Mouse (Mus musculus): ENCODE data around the gene Csnk1g1. TPM values are rescaled to one million over a fixed set of nuclear protein-coding genes. Genes with fewer than 3 reads are reported as not detected.

The Csnk1g1 gene
- polyA plus RNA-seq, 1 experiment from 2014 or later = 5.6 TPM

GRCm38 (mm10) chr9:66004380-66004779 is 95.7 kb downstream of the Csnk1g1 start:
- Histone ChIP-seq H3K9me3 (ENCODE audit: control insufficient read depth, low read length) (no peaks in the 10 kb centered on the region), H3K4me3 (ENCODE audit: low read depth, low read length) (no peak overlapping the region), H3K4me1 (replicated peaks; ENCODE audit: control insufficient read depth, insufficient read depth) (no peaks in the 10 kb centered on the region), H3K27ac (replicated peaks) (no peak overlapping the region), H3K9ac (ENCODE audit: low read length) (no peak overlapping the region), H3K4me2 (replicated peaks; ENCODE audit: low read depth) (no peak overlapping the region), H3K27me3 (ENCODE audit: control insufficient read depth, insufficient read depth, low read length) (no peaks in the 10 kb centered on the region), H3K36me3 (ENCODE audit: control insufficient read depth, insufficient read depth, low read length) (peaks cover 3% of the 10 kb centered on the region; the same call in 1 of the 2 replicates)
- DNase-seq (ENCODE audit: low spot score) (peak; percentile 47), ATAC-seq (ENCODE audit: low FRiP score, low TSS enrichment) (no peak)
- TF ChIP-seq CTCF (IDR thresholded peaks at IDR 0.05; ENCODE audit: low read depth) = peak; percentile 76
- TF ChIP-seq EP300 (optimal IDR thresholded peaks at IDR 0.05) = no peak
- 29% methylated on average over 4 of the region's 4 CpGs for WGBS

- Histone ChIP-seq H3K4me2 (replicated peaks; ENCODE audit: low read depth) (no peak overlapping the region), H3K27ac (replicated peaks) (no peak overlapping the region), H3K9me3 (ENCODE audit: control insufficient read depth, low read length) (no peaks in the 10 kb centered on the region), H3K27me3 (ENCODE audit: control insufficient read depth, insufficient read depth, low read length) (no peaks in the 10 kb centered on the region), H3K9ac (ENCODE audit: low read length) (no peak overlapping the region), H3K4me3 (ENCODE audit: low read depth, low read length) (no peak overlapping the region), H3K4me1 (replicated peaks; ENCODE audit: control insufficient read depth, insufficient read depth) (no peaks in the 10 kb centered on the region), H3K36me3 (ENCODE audit: control insufficient read depth, insufficient read depth, low read length) (0 out of 2 replicates have a peak, but pooled peaks cover 3% of the 10 kb centered on the region)
- no peak for ATAC-seq (ENCODE audit: low FRiP score, low TSS enrichment)
- TF ChIP-seq EP300 (optimal IDR thresholded peaks at IDR 0.05) (no peak), CTCF (IDR thresholded peaks at IDR 0.05; ENCODE audit: low read depth) (no peak)
- DNase-seq (ENCODE audit: low spot score) = no peak
- WGBS = 65% methylated on average over 7 of the region's 7 CpGs
Measured at GRCm38 (mm10) chr9:66007603-66008202, 99.0 kb downstream of the Csnk1g1 start.

- no peak overlapping the region for H3K4me3 ChIP-seq (ENCODE audit: low read depth, low read length)
- no peak overlapping the region for H3K4me2 ChIP-seq (replicated peaks; ENCODE audit: low read depth)
- TF ChIP-seq CTCF (IDR thresholded peaks at IDR 0.05; ENCODE audit: low read depth) = no peak
- no peak for TF ChIP-seq EP300 (optimal IDR thresholded peaks at IDR 0.05)
- no peak overlapping the region for H3K27ac ChIP-seq (replicated peaks)
- DNase-seq (ENCODE audit: low spot score) (no peak), ATAC-seq (ENCODE audit: low FRiP score, low TSS enrichment) (no peak)
- no peak overlapping the region for H3K9ac ChIP-seq (ENCODE audit: low read length)
- H3K4me1 ChIP-seq (replicated peaks; ENCODE audit: control insufficient read depth, insufficient read depth) = no peaks in the 10 kb centered on the region
- H3K36me3 ChIP-seq (ENCODE audit: control insufficient read depth, insufficient read depth, low read length) = no peaks in the 10 kb centered on the region; the same call in 1 of the 2 replicates
- H3K9me3 ChIP-seq (ENCODE audit: control insufficient read depth, low read length) = no peaks in the 10 kb centered on the region
- H3K27me3 ChIP-seq (ENCODE audit: control insufficient read depth, insufficient read depth, low read length) = no peaks in the 10 kb centered on the region
Measured at GRCm38 (mm10) chr9:66020601-66021000, 111.9 kb downstream of the Csnk1g1 start.

- 85% methylated on average over 4 of the region's 4 CpGs for WGBS
- no peak for ATAC-seq (ENCODE audit: low FRiP score, low TSS enrichment)
- peaks cover 7% of the 10 kb centered on the region; the same call in 1 of the 2 replicates for H3K36me3 ChIP-seq (ENCODE audit: control insufficient read depth, insufficient read depth, low read length)
- H3K9ac ChIP-seq (ENCODE audit: low read length) = no peak overlapping the region
- no peak overlapping the region for H3K4me2 ChIP-seq (replicated peaks; ENCODE audit: low read depth)
- no peaks in the 10 kb centered on the region for H3K9me3 ChIP-seq (ENCODE audit: control insufficient read depth, low read length)
- DNase-seq (ENCODE audit: low spot score) = no peak
- no peaks in the 10 kb centered on the region for H3K27me3 ChIP-seq (ENCODE audit: control insufficient read depth, insufficient read depth, low read length)
- no peaks in the 10 kb centered on the region for H3K4me1 ChIP-seq (replicated peaks; ENCODE audit: control insufficient read depth, insufficient read depth)
- no peak overlapping the region for H3K27ac ChIP-seq (replicated peaks)
- H3K4me3 ChIP-seq (ENCODE audit: low read depth, low read length) = no peak overlapping the region
- TF ChIP-seq EP300 (optimal IDR thresholded peaks at IDR 0.05) (no peak), CTCF (IDR thresholded peaks at IDR 0.05; ENCODE audit: low read depth) (no peak)
Measured at GRCm38 (mm10) chr9:66038082-66038481, 129.4 kb downstream of the Csnk1g1 start.

GRCm38 (mm10) chr9:66038581-66038980 is 129.9 kb downstream of the Csnk1g1 start:
- TF ChIP-seq EP300 (optimal IDR thresholded peaks at IDR 0.05) = no peak
- TF ChIP-seq CTCF (IDR thresholded peaks at IDR 0.05; ENCODE audit: low read depth) = no peak
- Histone ChIP-seq H3K9ac (ENCODE audit: low read length) (no peak overlapping the region), H3K27me3 (ENCODE audit: control insufficient read depth, insufficient read depth, low read length) (no peaks in the 10 kb centered on the region), H3K36me3 (ENCODE audit: control insufficient read depth, insufficient read depth, low read length) (peaks cover 9% of the 10 kb centered on the region; the same call in 1 of the 2 replicates), H3K9me3 (ENCODE audit: control insufficient read depth, low read length) (no peaks in the 10 kb centered on the region), H3K4me2 (replicated peaks; ENCODE audit: low read depth) (no peak overlapping the region), H3K4me3 (ENCODE audit: low read depth, low read length) (no peak overlapping the region), H3K4me1 (replicated peaks; ENCODE audit: control insufficient read depth, insufficient read depth) (no peaks in the 10 kb centered on the region), H3K27ac (replicated peaks) (no peak overlapping the region)
- no peak for DNase-seq (ENCODE audit: low spot score)
- no peak for ATAC-seq (ENCODE audit: low FRiP score, low TSS enrichment)
- 88% methylated on average over 4 of the region's 4 CpGs for WGBS

GRCm38 (mm10) chr9:66039290-66039689 is 130.6 kb downstream of the Csnk1g1 start:
- H3K4me2 ChIP-seq (replicated peaks; ENCODE audit: low read depth) = no peak overlapping the region
- DNase-seq (ENCODE audit: low spot score) = no peak
- H3K27me3 ChIP-seq (ENCODE audit: control insufficient read depth, insufficient read depth, low read length) = no peaks in the 10 kb centered on the region
- no peak overlapping the region for H3K9ac ChIP-seq (ENCODE audit: low read length)
- WGBS = 80% methylated on average over 4 of the region's 4 CpGs
- H3K4me1 ChIP-seq (replicated peaks; ENCODE audit: control insufficient read depth, insufficient read depth) = no peaks in the 10 kb centered on the region
- no peak overlapping the region for H3K27ac ChIP-seq (replicated peaks)
- no peaks in the 10 kb centered on the region for H3K9me3 ChIP-seq (ENCODE audit: control insufficient read depth, low read length)
- H3K4me3 ChIP-seq (ENCODE audit: low read depth, low read length) = no peak overlapping the region
- no peak for ATAC-seq (ENCODE audit: low FRiP score, low TSS enrichment)
- TF ChIP-seq CTCF (IDR thresholded peaks at IDR 0.05; ENCODE audit: low read depth) (no peak), EP300 (optimal IDR thresholded peaks at IDR 0.05) (no peak)
- peaks cover 9% of the 10 kb centered on the region; the same call in 1 of the 2 replicates for H3K36me3 ChIP-seq (ENCODE audit: control insufficient read depth, insufficient read depth, low read length)

Measured in stomach, postnatal 0 days (tissue).